Mouse (Mus musculus): Measurements from ENCODE around the gene Cdkn2a.

DNA sequence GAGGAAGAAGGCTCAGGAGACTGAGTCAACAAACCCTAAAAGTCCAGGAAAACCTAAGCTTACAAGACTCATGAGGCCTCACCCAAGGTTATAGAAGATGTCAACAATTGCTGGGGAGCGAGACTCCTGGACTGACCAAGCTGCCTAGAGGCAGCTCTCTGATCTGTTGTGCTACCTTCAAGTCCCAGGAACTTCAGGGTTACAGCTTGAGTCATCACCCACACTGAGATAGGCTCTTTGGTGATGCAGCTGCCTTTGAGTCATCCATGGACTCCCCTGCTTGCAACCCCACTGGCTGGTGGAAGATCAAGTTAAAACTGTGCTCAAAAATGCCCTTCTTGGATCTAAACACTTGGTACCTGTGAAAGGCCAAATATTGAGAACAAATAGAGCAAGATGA is 36.7 kb downstream of the Cdkn2a start:
- TF ChIP-seq CTCF (IDR thresholded peaks at IDR 0.05; ENCODE audit: insufficient read depth, low read length) = no peak
- TF ChIP-seq POLR2A (IDR thresholded peaks at IDR 0.05; ENCODE audit: borderline replicate concordance, extremely low read depth, low read depth, low read length) = no peak
